Mouse (Mus musculus): ENCODE measurements around the gene D630039A03Rik.
"Not testable (repeated sequence)": the region's sequence is repeated elsewhere in the genome, so short reads cannot be mapped to it uniquely, and the experiment has no call there.

Gene D630039A03Rik

DNA sequence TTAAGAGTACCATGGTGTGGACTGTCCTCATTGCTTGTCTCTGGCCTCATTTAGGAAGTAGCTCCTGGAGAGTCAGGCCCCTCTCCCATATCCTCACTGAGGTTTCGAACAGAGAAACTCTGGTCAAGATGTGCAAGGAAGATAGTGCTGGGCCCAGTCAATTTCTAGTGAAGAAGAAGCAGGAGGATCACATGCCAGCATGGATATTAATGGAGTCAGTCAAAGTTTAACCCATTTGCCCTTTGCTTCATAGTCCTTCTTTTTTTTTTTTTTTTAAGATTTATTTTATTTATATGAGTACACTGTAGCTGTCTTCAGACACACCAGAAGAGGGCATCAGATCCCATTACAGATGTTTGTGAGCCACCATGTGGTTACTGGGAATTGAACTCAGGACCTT lies 27.1 kb downstream of the D630039A03Rik start:
- DNase-seq (ENCODE audit: low spot score in 2 of 2): not testable (repeated sequence)

DNA sequence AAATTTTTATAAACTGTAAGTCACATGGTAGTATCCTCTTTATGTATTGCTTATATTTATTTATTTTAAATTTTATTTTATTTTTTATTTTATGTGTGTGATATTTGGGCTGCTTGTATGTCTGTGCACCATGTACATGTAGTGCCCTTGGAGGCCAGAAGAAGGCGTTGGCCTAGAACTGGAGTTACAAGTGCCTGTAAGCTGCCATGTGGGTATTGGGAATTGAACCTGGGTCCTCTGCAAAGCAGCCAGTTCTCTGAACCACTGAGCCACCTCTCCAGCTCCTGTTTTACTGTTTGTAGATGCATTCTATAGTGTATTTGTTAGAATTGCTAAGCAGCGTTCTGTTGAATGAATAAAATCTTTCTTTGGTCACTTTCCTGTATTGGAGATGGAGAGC lies 27.9 kb downstream of the D630039A03Rik start:
- DNase-seq (ENCODE audit: low spot score in 2 of 2): no peak

DNA sequence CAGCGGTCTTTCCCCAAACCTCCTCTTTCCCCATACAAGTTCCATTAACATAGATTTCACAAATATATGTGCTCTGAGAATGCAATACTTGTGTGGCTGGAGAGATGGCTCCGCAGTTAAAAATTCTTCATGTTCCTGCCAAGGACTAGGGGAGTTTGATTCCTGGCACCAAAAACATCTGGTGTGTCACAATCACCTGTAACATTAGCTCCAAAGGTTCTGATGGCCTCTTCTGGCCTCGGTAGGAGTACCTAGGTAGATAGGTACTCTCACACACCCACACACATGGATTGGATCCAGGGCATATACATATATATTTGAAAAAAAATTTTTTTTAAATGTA lies 29.2 kb downstream of the D630039A03Rik start:
- no peak for DNase-seq (ENCODE audit: low spot score in 2 of 2)

DNA sequence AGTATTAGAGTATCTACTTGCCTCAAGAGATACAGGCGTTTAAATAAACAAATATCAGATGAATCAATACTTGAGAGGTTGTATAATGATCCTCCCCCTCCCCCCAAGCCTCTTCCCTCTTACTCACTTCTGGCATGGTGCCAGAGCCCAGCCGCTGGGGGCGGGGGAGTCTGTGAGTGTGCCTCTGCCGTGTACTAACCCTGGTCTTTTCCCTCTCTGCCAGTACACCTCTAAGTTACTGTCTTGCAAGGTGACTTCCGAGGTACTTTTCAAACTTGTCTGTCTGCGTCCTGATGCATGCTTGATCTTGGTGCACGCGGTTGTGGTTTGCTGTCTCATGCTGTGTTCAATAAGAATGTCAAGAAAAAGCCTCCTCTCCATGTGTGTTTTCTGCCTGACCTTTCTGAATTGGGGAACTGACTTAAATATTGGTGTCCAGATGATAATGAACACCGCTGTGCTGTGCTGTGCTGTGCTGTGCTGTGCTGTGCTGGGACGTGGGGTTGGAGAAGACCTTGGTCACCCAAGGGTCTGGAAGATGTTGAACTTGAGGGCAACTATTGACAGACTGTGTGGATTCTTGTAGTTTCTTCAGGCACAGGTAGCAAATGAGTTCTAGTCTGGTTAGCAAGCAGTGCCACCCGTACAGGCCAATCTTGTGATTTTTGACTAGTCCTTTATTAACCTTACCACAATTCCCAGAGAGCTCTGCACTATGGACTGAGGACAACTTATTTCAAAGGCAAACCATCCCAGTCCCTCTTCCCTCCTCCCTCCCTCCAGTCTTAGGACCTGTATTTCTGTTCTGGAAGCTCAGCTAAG lies 29.8 kb downstream of the D630039A03Rik start:
- peak in 1 of 2 experiments; percentile 54 for DNase-seq (ENCODE audit: low spot score in 2 of 2)

DNA sequence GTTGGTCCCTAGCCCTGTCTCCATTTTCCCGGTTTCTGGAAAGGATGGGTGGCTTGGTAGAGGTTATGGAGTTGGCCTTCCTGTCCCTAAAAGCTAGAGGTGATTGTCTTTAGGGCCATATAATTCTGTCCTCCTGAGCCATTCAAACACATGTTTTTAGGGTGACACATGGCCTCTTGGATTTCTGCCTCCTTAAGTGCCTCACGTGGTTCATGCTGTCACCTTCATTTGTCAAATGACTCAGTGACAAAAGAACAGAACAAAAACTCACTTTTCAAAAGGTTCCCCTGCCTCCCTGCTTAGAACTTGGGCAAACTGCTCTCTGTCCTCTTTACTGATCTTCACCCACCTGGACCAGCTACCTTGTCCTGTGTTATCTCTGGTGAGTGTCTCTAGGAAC lies 30.9 kb downstream of the D630039A03Rik start:
- no peak for DNase-seq (ENCODE audit: low spot score in 2 of 2)

DNA sequence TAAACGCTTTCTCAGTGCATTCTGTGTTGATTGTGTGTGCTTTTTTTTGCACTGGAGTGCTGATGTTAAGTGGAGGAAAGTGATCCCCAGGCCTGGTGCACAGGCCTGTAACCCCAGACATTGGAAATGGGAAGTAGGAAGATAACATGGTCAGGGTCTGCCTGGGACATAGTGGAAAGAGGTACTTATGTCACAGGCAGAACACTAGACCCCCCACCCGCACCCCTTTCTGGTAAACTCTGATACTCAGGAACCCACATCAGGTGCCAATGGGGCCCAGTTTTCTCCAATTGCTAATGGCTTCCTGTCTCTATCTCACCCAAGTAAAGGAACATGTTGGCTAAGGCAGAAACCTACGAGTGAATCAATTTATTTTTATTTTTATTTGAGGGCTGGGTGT lies 31.6 kb downstream of the D630039A03Rik start:
- no peak for DNase-seq (ENCODE audit: low spot score in 2 of 2)

DNA sequence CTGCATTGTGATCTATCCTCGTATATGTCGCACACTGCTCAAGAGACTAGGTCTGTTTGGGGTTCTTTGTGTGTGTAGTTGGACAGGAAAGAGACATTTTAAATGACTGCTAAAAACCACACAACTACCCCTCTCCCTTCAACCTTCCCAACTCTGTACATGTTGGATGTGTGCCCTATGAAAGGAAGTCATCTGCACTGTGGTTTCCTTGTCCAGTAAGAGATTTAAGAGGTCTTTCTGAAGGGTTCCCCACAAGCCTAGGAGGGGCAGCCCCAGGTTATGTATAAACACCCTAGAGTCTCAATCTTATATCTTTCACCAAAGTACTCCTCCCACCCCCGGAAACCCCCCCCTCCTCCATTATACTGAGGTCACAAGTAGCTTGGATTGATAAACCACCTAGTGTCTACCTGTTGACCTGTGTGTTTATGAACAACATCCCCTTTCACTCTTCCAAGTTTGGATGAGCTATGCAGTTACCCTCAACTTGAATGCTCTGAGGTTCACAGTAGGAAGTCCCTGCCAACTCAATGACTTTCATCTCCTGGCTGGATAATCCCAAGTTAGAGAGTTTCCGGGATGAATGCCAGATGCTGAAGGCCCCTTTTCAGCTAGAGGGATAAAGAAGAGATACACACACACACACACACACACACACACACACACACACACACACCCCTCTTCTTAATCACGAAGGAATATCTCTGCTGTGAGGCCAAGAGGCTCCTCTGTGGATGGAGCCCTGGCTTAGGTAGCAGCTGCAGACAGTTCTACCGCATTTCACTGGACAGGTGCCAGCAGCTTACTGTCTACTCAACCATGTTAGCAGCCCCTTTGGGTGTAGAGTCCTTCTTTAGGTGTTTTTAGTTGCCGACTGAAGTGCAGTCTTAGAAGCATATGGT lies 32.3 kb downstream of the D630039A03Rik start:
- DNase-seq (ENCODE audit: low spot score in 2 of 2): no peak

DNA sequence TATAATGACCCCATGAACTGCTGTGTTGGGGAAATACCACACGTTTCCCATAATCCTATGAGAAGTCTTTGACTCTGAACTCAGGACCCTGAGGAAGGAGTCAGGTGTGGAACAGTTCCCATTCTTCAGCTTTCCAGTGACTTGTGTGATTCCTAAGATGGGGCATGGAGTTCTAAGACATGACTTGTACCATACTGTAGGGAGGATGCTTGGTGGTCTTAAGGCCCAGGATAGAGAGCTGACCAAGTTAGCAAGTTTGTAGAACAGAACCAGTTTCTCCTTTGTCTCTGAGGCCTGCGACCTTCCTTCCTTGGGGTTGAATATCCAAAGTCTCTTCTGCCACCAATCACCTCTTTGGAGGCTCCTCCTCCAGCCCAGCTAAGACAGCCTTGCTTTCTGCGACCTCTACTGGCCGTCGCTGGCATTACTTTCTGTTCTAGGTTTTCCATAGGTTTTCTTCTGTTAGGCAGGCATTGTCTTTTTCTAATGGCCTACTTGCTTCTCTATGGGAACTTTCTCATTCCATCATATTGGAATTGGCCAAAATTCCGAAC lies 36.2 kb downstream of the D630039A03Rik start:
- peak; percentile 76 to 78 for DNase-seq (ENCODE audit: low spot score in 2 of 2)

DNA sequence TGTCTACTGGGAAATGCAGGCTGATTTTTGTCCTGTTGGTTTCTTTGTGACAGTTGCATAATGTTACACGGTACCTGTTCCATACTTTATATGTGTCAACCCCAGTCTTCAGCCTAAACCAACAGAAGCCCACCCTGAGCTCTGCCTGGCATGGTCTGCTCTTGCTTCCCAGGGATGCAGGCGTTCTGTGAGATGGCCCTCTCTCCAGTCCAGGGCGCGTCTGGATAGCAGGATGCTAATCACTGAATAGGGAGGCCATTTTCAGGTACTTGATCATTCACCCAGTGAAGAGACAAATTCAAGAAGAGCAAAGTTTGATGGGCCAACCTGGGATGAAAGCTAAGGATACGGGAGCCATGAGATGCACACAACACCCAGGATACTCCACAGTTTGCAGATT lies 37.0 kb downstream of the D630039A03Rik start:
- DNase-seq (ENCODE audit: low spot score in 2 of 2): no peak

DNA sequence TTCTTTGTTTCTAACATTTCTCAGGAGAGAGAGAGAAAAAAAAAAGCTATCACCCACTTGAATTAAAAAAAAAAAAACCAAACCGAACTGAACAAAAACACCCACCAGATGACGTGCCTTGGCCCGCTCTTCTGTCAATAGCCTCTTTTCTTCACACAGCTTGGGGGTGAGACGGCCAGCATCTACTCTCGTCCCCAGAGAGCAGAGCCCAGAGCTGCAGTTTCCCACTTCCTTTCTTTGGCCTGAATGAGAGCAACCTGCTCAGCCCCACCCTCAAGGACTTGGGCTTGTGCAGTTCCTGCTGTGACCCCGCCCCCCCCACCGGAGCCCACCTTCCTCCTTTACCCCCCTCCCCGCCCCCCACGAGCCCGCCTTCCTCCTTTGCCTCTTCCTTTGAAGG lies 48.6 kb downstream of the D630039A03Rik start:
- no peak for DNase-seq (ENCODE audit: low spot score in 2 of 2)

DNA sequence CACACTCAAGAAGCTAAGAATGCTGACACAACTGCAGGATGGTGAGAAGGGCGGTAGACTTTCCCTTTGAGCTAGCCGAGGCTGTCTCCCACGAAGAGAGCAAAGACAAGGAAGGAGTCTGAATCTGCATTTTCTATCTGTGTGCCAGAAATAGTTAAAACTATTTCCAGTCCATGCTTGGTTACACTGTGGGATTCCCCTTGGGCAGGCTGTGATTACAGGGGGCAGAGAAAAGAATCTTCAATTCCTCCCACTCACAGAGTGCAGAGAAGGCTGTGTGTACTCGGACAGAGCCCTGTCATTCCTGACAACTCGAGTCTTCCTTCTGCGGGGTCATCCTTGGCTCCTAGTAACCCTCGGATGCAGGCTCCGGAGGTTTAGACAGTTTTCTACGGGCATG lies 49.1 kb downstream of the D630039A03Rik start:
- no peak for DNase-seq (ENCODE audit: low spot score in 2 of 2)

DNA sequence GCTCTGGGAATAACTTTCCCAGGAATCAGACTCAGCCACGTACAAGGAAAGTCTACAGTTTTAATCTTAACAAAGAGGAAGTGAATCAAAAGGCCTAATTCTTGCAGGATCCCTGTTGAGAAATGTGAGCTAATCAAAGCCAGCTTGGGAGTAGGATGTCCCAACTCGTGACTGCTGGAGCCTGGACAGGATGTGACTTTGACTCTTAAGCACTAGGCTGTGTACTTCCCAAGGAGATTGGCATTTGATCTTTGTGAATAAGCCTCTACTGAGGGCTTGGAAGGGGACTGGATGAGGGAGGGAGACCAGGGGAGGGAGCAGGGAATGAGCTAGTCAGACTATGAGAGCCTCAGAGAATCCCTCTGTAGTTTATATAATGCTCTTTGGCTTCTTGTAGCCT lies 50.0 kb downstream of the D630039A03Rik start:
- no peak for DNase-seq (ENCODE audit: low spot score in 2 of 2)

DNA sequence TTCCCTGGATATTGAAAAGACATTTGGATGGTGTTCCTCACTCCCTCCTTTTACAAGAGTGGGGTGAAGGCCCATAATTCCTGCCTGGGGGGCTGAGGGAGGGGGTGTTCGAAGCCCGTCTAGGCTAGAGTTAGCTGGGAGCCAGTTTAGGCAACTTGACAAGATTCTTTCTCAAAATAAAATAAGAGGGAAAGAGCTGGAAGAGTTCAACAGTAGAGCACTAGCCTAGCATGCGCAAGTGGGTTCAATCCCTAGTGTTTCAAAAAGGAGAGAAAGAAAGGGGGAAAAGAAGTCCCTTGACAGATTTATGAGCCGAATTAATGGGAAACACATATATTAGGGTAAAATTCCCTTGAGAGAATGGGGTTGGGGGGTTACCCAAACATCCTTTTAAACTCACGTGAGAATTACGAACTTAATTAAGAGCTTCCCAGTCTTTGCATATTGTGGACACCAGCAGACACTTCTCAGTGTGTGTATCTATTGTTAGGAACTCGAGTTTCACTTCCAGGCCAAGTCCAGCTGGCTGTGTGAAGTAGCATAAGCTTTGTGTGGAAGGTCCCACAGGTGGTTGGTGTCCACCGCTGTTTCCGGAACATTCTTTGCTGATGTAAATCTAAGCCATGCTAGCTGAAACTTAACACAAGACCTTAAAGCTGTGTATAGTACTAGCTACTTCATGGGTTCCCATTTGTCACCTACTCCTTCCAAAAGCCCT lies 53.7 kb downstream of the D630039A03Rik start:
- no peak for DNase-seq (ENCODE audit: low spot score in 2 of 2)

DNA sequence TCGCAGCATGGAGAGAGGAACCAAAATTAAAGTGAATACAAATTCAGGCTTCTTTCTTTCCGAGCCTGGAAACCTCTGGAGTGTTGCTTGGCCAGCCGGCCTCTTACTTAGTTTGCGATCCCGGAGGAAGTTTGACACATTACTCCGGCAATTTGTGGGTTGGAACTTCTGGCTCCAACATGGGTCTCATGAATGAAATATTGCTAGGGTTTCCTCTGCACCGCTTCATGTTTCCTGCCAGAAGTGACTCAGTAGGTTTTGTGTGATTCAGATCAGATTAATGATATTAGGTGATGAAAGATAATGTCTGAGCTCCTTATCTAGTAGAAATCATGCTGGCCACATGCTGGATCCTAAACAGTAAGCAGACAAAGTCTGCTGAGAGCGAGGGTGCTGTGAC lies 54.2 kb downstream of the D630039A03Rik start:
- DNase-seq (ENCODE audit: low spot score in 2 of 2): no peak

DNA sequence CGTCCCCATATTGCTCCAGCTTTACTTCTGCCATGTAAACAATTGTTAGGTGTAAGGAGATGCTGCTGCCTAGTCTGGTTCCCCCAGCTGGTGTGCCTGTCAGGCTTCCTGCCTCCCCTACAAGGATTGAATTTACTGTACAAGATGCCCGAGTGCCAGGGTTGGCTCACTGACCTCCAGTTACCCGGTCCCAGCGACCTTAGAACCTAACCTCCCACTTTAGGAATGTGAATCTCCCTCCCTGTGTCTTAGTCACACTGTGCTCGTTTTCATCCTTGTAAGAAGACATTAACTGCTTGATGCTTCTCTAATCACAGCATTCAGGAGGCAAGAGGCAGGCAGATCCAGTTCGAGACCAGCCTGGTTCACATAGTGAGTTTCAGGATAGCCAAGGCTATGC lies 54.9 kb downstream of the D630039A03Rik start:
- no peak for DNase-seq (ENCODE audit: low spot score in 2 of 2)

DNA sequence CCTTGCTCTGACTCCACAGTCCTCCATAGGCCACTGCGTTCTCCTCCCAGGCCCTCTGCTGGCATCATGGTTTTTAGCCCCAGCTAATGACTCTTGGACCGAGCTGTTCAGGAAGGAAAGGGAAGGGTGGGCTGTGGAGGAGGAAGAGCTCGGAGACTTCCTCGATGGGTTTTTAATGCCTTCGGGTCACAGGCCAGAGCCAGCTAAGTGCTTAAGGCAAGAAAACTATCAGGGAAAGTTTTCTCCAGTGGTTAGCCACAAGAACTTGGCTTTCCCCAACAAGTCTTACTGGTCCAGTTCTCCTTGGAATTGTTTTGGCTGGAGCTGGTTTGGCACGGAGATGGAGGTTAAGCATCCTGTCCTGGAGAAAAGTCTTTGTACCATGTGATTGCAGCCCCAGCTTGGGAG lies 55.9 kb downstream of the D630039A03Rik start:
- DNase-seq (ENCODE audit: low spot score in 2 of 2): no peak
